Mouse (Mus musculus): ENCODE measurements at regions not wholly inside any gene's neighbourhood (a gene's known extent, or its start where the extent isn't known, plus 50 kb on each side); places are given as distances from the start of the nearest gene placed in this dataset.

DNA sequence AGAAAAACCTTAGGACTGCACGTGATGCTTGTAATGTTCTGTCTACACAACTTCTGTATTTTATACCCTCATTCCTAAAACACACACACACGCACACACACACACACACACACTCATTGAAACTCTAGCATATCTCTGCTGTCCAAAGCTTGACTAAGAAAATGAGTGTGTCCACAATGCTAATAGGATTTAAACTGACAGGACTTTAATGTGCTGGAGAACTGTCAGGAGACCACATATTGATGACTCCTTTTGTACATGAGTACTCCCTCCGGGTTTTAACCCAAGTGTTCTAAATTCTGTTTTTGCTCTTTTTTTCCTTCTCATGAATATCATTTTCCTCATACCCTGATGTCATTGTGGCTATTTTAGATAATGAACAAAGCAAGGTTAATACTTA lies 283.4 kb downstream of the Kctd12 start:
- Histone ChIP-seq H3K4me2 (replicated peaks) (no peak overlapping the region), H3K4me3 (no peak overlapping the region), H3K4me1 (no peaks in the 10 kb centered on the region), H3K27ac (no peak overlapping the region), H3K36me3 (no peaks in the 10 kb centered on the region), H3K9me3 (no peaks in the 10 kb centered on the region), H3K27me3 (no peaks in the 10 kb centered on the region), H3K9ac (no peak overlapping the region)
- 86% methylated on average over 3 of the region's 3 CpGs for WGBS
- ATAC-seq (ENCODE audit: insufficient number of reproducible peaks, insufficient read depth, low FRiP score, low TSS enrichment), result no peak

DNA sequence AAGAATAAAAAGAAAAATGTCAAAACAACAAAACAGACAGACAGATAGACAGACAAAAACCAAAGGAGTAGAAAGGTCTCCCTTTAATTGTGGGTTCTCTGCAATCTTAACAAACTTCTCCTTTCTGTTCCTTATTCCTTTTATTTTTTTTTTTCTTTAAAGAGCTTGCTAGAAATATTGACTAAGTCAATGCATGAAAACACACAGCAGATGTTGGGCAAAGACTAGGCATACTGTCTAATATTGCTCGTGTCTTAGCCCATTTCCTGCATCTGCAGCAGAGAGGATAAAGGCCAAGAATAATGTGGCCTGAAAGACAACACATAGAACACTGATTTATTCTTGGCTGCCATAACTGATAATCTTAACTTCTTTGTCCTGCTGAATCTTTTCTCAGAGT lies 295.6 kb downstream of the Kctd12 start:
- Histone ChIP-seq H3K4me3 (no peak overlapping the region), H3K4me2 (replicated peaks) (no peak overlapping the region), H3K4me1 (no peaks in the 10 kb centered on the region), H3K27ac (no peak overlapping the region), H3K36me3 (no peaks in the 10 kb centered on the region), H3K9me3 (no peaks in the 10 kb centered on the region), H3K9ac (no peak overlapping the region), H3K27me3 (no peaks in the 10 kb centered on the region)
- 57% methylated on average over 1 of the region's 1 CpGs for WGBS
- ATAC-seq (ENCODE audit: insufficient number of reproducible peaks, insufficient read depth, low FRiP score, low TSS enrichment), result no peak

DNA sequence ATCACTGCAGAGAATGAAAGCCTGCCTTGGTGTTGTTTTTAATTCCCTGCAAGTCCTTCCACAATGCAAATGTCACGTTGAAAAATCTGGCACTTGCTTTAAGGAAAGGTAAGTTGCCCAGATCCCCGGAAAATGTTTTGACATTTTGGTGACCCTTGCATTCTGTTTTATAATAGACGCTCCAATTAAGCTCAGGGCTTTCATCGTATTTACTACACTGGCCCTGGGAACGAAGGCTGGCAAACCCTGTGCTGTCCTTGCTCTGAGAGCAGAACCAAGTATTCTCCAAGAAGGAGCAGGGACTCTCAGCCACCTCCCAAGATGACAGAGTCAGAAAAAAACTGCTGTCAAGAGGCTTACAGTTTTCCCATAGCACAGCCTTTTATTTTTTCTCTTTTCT lies 305.9 kb downstream of the Kctd12 start:
- ATAC-seq (ENCODE audit: insufficient number of reproducible peaks, insufficient read depth, low FRiP score, low TSS enrichment), result no peak
- H3K27ac ChIP-seq, result no peak overlapping the region
- H3K36me3 ChIP-seq, result no peaks in the 10 kb centered on the region
- H3K4me3 ChIP-seq, result no peak overlapping the region
- H3K9ac ChIP-seq, result no peak overlapping the region
- H3K4me2 ChIP-seq (replicated peaks), result no peak overlapping the region
- 41% methylated on average over 5 of the region's 5 CpGs for WGBS
- H3K9me3 ChIP-seq, result no peaks in the 10 kb centered on the region
- no peaks in the 10 kb centered on the region for H3K27me3 ChIP-seq
- H3K4me1 ChIP-seq, result no peaks in the 10 kb centered on the region

DNA sequence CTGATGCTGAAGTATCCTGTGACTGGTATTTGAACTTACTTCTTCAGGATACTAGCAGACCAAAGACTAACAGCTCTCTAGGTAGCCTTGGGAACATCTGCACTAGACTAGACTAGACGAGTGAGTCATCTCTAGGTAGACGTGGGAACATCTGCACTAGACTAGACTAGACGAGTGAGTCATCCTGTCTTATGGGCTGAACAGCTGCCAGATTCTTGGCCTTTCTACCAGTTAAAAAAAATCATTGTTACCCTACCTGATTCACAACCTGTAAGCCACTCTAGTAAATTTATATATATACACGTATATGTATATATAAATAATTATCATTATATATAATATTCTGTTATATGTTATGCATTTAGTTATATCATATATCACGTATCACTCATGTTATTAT lies 307.8 kb downstream of the Kctd12 start:
- no peak for ATAC-seq (ENCODE audit: insufficient number of reproducible peaks, insufficient read depth, low FRiP score, low TSS enrichment)

DNA sequence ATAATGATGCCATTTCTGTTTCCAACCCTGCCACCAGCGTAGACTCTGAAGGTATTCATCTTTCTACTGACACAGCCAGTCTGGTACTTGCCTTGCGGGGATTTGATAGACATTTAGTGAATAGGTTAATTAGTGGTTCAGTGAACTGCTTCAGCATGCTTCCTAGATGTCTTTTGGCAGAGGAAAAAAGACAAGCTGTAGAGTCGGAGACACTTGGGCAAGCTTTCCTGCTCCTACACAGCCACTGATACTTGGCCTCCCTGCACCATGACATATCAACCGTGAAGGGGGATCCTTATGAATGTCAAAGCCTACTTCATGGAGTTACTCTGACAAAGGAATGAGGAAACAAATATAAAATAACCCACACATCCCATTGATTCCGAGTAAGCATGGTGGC lies 308.7 kb downstream of the Kctd12 start:
- WGBS, result 61% methylated on average over 5 of the region's 5 CpGs

More for the DNA sequence above, 307.8 kb downstream of the Kctd12 start:
- Histone ChIP-seq H3K27me3 (no peaks in the 10 kb centered on the region), H3K4me1 (no peaks in the 10 kb centered on the region), H3K9me3 (no peaks in the 10 kb centered on the region), H3K4me3 (no peak overlapping the region), H3K27ac (no peak overlapping the region), H3K4me2 (replicated peaks) (no peak overlapping the region), H3K36me3 (no peaks in the 10 kb centered on the region), H3K9ac (no peak overlapping the region)
- WGBS, result 89% methylated on average over 5 of the region's 5 CpGs

DNA sequence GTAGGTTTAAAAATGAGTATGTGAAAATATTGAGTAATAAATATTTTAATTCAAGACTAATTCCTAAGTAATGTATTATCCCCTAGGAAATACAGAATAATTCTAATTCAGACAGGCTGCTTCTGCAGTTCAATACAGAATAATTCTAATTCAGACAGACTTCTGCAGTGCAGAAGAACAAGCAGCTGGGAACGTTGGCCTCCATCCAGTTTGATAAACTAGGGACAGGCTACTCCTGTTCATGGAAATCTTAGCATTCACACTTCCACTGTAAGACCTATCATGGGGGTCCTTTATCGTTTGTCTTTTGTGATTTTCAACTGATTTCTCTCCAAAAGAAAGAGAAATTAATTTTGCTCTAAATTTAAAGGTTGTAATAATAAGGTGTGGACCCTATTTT lies 319.2 kb downstream of the Kctd12 start:
- Histone ChIP-seq H3K4me3 (no peak overlapping the region), H3K36me3 (no peaks in the 10 kb centered on the region), H3K9me3 (no peaks in the 10 kb centered on the region), H3K9ac (no peak overlapping the region), H3K4me2 (replicated peaks) (no peak overlapping the region), H3K27me3 (no peaks in the 10 kb centered on the region), H3K4me1 (no peaks in the 10 kb centered on the region), H3K27ac (no peak overlapping the region)
- ATAC-seq (ENCODE audit: insufficient number of reproducible peaks, insufficient read depth, low FRiP score, low TSS enrichment), result no peak
- 66% methylated on average over 2 of the region's 2 CpGs for WGBS

More for the DNA sequence above, 308.7 kb downstream of the Kctd12 start:
- Histone ChIP-seq H3K27ac (no peak overlapping the region), H3K36me3 (no peaks in the 10 kb centered on the region), H3K9me3 (no peaks in the 10 kb centered on the region), H3K4me1 (no peaks in the 10 kb centered on the region), H3K4me3 (no peak overlapping the region), H3K9ac (no peak overlapping the region), H3K27me3 (no peaks in the 10 kb centered on the region), H3K4me2 (replicated peaks) (no peak overlapping the region)
- ATAC-seq (ENCODE audit: insufficient number of reproducible peaks, insufficient read depth, low FRiP score, low TSS enrichment), result no peak

DNA sequence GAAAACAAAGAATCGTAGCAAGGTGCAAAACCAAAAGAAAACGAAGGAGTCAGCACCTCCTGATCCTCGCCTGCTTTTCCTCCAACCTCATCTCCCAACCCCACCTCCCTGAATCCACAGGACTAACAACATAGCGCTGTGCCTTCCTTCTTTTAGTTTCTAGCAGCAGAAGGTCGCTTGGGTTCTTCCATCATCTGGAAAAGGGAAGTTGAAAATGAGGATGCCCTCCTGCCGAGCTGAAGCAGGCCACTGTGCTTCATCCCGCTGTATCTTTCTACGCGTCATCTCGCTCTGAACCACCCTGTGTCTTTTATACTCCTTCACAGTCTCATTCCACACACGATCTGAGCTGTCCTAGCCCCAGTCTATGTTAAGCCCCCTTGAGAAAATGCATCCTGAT lies 322.1 kb downstream of the Kctd12 start:
- no peaks in the 10 kb centered on the region for H3K9me3 ChIP-seq
- H3K27ac ChIP-seq, result no peak overlapping the region
- H3K4me2 ChIP-seq (replicated peaks), result no peak overlapping the region
- WGBS, result 82% methylated on average over 11 of the region's 11 CpGs
- H3K4me3 ChIP-seq, result no peak overlapping the region
- no peaks in the 10 kb centered on the region for H3K36me3 ChIP-seq
- no peak overlapping the region for H3K9ac ChIP-seq
- no peak for ATAC-seq (ENCODE audit: insufficient number of reproducible peaks, insufficient read depth, low FRiP score, low TSS enrichment)
- H3K27me3 ChIP-seq, result no peaks in the 10 kb centered on the region
- H3K4me1 ChIP-seq, result no peaks in the 10 kb centered on the region; the same call in 1 of the 2 replicates

DNA sequence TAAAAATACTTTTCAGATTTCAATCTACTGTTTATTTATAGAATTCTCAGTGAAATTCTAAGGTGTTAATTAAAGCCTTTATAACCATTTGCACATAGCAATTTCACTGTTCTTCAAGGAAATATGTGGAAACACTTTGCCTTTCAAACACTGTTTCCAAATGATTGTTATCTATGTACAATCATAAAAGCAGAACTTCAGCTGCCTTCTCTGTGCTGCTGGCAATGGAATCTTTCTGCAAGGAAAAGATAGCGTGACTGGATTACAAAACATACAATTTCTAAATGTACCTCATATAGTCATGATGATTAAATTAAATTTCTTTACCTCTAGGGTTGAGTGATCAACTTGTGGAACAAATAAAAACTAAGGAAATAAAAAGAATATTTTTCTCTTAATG lies 326.2 kb downstream of the Kctd12 start:
- WGBS, result 62% methylated on average over 1 of the region's 1 CpGs
- Histone ChIP-seq H3K9ac (no peak overlapping the region), H3K4me1 (no peaks in the 10 kb centered on the region; the same call in 1 of the 2 replicates), H3K4me2 (replicated peaks) (no peak overlapping the region), H3K4me3 (no peak overlapping the region), H3K27ac (no peak overlapping the region), H3K9me3 (no peaks in the 10 kb centered on the region), H3K36me3 (no peaks in the 10 kb centered on the region), H3K27me3 (no peaks in the 10 kb centered on the region)
- ATAC-seq (ENCODE audit: insufficient number of reproducible peaks, insufficient read depth, low FRiP score, low TSS enrichment), result no peak

DNA sequence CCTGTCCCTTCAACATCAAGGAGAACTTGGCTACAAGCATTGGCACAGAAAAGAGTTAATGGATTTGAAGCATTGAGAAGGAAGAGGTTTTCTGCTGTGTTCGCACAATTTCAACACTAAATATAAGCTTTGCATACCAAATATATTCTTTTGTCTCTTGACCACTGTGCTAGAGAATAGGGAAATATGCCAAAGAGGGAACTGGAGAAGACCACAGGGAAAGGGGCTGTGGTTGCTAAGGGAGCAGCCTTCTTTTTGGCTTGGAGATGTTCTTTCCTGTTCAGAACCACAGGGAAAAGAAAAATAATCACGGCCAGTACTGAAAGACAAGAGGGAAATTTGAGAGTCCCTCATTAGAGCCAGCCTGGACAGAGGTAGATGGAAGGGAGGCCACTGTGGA lies 352.8 kb downstream of the Kctd12 start:
- no peak overlapping the region for H3K27ac ChIP-seq
- WGBS, result 31% methylated on average over 2 of the region's 2 CpGs
- H3K27me3 ChIP-seq, result no peaks in the 10 kb centered on the region
- no peaks in the 10 kb centered on the region for H3K9me3 ChIP-seq
- no peak overlapping the region for H3K4me3 ChIP-seq
- no peaks in the 10 kb centered on the region for H3K36me3 ChIP-seq
- no peak overlapping the region for H3K4me2 ChIP-seq (replicated peaks)
- no peak for ATAC-seq (ENCODE audit: insufficient number of reproducible peaks, insufficient read depth, low FRiP score, low TSS enrichment)
- no peak overlapping the region for H3K9ac ChIP-seq
- no peaks in the 10 kb centered on the region for H3K4me1 ChIP-seq

DNA sequence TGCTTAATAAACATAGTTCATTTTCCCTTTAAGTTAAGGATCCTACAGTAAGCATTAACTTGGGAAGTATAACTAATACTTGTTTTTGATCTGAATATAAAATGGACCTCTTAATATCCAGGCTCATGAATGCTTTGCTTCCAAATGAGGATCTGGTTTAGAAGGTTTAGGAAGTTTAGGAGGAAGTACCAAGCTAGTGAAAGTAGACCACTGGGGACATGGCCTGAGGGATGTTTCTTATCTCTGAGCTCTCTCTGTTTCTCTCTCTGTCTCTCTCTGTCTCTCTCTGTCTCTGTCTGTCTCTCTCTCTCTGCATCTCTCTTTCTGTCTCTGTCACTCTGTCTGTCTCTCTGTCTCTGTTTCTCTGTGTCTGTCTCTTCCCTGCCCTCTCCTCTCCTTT lies 360.9 kb downstream of the Kctd12 start:
- Histone ChIP-seq H3K9ac (no peak overlapping the region), H3K36me3 (no peaks in the 10 kb centered on the region), H3K27me3 (no peaks in the 10 kb centered on the region), H3K4me3 (no peak overlapping the region), H3K4me1 (no peaks in the 10 kb centered on the region), H3K9me3 (no peaks in the 10 kb centered on the region), H3K4me2 (replicated peaks) (no peak overlapping the region), H3K27ac (no peak overlapping the region)
- no peak for ATAC-seq (ENCODE audit: insufficient number of reproducible peaks, insufficient read depth, low FRiP score, low TSS enrichment)

DNA sequence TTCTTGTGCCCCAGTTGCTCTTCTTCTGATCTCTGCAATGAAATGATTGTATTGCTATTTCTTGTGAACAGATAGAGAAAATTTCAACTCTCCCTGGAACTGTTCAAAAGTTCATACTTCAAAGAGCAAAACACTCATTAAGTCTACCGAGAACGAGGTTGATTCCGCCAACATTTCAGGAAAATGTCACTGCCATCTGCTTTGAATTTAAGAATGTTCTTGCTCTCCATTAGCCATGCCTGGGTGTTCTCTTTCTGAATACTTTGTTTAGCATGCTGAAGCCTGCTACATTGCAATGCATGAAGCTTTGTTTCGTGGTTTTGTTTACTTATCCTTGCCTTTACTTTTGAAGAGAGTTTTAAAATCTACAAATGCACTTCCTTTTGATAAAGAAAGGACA lies 363.4 kb downstream of the Kctd12 start:
- H3K27ac ChIP-seq, result no peak overlapping the region
- no peak for ATAC-seq (ENCODE audit: insufficient number of reproducible peaks, insufficient read depth, low FRiP score, low TSS enrichment)
- H3K4me1 ChIP-seq, result no peaks in the 10 kb centered on the region
- H3K9me3 ChIP-seq, result no peaks in the 10 kb centered on the region
- H3K9ac ChIP-seq, result no peak overlapping the region
- H3K4me2 ChIP-seq (replicated peaks), result no peak overlapping the region
- WGBS, result 19% methylated on average over 4 of the region's 4 CpGs
- H3K36me3 ChIP-seq, result no peaks in the 10 kb centered on the region
- no peaks in the 10 kb centered on the region for H3K27me3 ChIP-seq
- no peak overlapping the region for H3K4me3 ChIP-seq

DNA sequence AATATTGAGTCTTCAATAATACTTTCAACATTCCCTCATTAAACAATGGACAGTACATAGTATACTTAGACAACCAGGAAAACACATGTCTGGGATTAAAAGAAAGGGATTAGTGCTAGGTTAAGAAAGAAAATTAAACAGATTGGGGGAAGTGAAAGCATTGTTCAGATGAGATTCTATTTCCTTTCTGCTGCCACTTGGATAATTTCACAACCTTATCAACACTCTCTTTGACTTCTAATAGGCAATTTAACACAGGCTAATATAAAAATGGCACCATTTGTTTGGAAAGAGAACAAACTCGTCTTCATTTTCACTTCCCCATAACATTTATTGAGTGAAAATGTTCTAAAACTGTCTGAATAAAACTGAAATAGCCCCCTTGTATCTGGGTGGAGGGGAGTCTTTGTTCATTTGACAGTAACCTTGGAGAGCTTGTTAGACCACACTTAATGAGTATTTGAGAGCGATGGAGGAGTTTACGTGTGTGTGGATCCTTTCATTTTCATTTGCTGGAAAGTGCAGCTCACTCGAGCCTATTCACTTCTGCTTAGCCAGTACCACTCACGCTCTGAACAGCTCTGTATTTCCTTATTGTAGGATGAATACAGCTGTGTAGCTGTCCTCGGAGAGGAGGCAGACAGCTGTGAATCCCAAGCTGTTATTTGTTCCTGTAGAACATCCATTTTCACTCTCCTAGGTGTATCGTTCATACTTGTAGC lies 366.7 kb downstream of the Kctd12 start:
- Histone ChIP-seq H3K4me1 (no peaks in the 10 kb centered on the region), H3K9me3 (no peaks in the 10 kb centered on the region), H3K36me3 (no peaks in the 10 kb centered on the region), H3K27ac (no peak overlapping the region), H3K4me3 (no peak overlapping the region), H3K27me3 (no peaks in the 10 kb centered on the region), H3K4me2 (replicated peaks) (no peak overlapping the region), H3K9ac (no peak overlapping the region)
- ATAC-seq (ENCODE audit: insufficient number of reproducible peaks, insufficient read depth, low FRiP score, low TSS enrichment), result no peak
- 75% methylated on average over 7 of the region's 7 CpGs for WGBS

DNA sequence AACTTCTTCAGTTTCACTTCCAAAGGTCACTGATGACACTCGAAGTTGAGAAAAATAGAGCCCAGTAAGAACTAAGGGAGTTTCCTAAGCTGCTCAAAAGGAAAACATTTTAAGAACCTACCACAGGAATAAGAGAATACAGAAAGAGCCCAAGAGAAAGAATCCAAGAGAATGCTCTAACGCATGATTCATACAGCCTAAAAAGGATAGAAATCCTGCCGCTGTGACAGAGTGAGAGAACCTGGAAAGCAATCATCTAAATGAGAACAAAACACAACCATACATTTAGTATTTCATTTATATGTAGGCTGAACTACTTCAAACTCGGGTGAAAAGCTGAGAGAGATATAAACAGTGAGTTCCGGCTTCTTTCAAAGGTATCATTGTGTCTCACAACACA lies 376.4 kb downstream of the Kctd12 start:
- H3K4me3 ChIP-seq, result no peak overlapping the region
- no peaks in the 10 kb centered on the region for H3K27me3 ChIP-seq
- H3K36me3 ChIP-seq, result no peaks in the 10 kb centered on the region
- no peaks in the 10 kb centered on the region for H3K4me1 ChIP-seq
- H3K9me3 ChIP-seq, result no peaks in the 10 kb centered on the region
- no peak overlapping the region; the same call in 1 of the 2 replicates for H3K9ac ChIP-seq
- ATAC-seq (ENCODE audit: insufficient number of reproducible peaks, insufficient read depth, low FRiP score, low TSS enrichment), result no peak
- WGBS, result 84% methylated on average over 5 of the region's 5 CpGs
- H3K4me2 ChIP-seq (replicated peaks), result no peak overlapping the region
- H3K27ac ChIP-seq, result no peak overlapping the region
